Mouse (Mus musculus) right cerebral cortex, postnatal 36 days (tissue): Measurements from ENCODE around the gene Taf12.

Experiments
- DNase-seq, 2 experiments: peaks; one replicate each; pipeline ENCODE4 v3.0.0; 2022; ENCODE audit warnings: low spot score in 2 of 2, mixed read lengths in 1 of 2

Gene Taf12

DNA sequence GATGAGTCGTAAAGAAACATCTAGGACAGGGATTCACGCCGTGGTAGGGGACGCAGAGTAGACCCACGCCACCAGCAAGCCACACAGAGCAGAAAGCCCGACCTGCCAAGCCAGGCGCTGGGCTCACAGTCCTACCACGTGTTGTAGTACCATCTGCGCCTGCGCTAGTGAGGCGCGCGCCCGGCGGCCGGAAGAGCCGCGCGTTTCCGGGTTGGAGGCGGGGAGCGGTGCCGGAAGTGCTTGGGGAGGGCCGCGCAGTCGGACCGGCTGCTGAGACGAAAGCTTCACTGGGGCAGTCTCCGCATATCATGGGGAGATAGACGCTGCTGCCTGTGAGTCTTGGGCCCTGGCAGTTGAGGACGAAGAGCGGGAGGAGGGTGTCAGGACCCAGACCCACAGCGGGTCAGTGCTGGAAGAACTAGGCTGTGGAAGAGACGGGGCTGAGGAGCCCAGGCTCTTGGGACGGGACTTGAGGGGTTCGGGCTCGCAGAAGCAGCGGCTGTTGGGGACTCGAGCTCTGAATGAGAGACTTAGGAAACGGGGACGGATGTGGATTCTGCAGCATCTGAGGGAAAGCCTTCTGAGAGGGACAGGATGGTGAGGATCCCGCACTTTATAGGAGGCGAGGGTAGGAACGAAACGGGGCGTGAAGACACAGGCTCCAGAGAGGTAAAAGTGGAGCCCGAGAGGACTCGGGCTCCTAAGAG lies at the start of gene Taf12:
Gene Taf12, plus strand, starts transcription at position 220 of the 707 bp plus-strand sequence.
- DNase-seq = peak; percentile 89 to 91

DNA sequence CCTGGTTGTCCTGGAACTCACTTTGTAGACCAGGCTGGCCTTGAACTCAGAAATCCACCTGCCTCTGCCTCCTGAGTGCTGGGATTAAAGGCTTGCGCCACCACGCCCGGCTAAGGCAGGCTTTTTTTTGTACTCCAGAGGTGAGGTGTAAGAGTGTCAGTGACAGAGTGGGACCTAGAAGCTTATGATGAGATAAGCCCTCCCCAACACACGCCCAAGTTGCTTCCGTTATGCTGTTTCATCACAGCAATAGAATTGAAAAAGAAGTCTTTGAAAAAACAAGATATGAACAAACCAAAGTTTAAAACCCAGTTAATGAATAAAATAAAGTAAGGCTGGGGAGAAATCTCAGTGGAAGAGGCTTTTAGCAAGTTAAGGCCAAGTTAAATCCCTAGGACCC lies 43.8 kb upstream of the Taf12 start:
- no peak for DNase-seq

GRCm38 (mm10) chr4:132234710-132235109 lies 39.5 kb upstream of the Taf12 start:
- no peak for DNase-seq

DNA sequence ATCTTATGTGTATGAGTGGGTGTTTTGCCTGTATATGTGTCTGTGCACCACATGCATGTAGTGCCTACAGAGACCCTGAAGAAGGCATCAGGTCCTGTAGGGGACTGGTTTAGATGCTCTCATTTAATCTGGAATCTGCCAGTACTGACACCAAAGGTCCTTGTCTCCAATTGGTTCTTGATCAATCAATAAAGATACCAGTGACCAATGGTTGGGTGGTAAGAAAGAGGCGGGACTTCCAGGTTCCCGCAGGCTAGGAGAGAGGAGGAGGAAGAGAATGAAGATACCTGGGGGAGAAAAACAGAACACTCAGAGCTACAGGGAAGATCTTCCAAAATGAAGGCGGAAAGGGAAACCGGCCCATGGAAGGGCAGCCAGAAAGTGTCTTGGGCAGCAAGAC lies 35.8 kb upstream of the Taf12 start:
- DNase-seq = no peak

GRCm38 (mm10) chr4:132240367-132240766 lies 33.8 kb upstream of the Taf12 start:
- no peak for DNase-seq

DNA sequence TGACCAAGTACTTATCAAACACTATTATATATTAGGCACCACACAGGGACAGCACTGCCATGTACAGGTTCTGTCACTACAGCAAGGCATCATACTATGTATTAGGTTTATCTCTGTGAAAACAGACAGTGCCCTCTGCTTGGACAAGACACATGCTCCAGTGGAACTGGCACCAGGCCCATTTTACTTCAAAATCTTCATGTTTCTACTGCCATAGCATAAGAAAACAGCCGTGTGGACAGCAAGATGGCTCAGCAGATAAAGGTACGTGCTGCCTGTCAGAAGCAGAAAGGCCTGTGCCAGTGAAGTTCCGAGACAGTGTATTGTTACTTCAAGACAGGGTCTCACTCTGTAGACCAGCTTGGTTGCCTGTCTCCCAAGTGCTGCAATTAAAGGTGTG lies 33.0 kb upstream of the Taf12 start:
- DNase-seq = no peak

DNA sequence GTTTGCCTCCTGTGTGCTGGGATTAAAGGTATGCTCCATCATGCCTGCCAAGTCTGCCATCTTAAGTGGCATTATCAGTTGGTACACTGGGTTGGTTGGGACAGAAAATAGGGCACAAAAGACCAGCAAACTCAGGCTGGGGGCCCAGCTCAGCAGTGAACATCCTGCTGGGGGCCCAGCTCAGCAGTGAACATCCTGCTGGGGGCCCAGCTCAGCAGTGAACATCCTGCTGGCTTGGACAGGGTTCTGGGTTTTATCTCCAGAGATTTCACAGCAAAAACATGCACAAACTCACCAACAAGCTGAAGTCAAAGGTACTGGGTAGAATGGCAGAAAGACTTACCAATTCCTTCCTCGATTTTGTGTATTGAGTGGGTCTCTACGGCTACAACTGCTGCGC lies 28.5 kb upstream of the Taf12 start:
- no peak for DNase-seq

DNA sequence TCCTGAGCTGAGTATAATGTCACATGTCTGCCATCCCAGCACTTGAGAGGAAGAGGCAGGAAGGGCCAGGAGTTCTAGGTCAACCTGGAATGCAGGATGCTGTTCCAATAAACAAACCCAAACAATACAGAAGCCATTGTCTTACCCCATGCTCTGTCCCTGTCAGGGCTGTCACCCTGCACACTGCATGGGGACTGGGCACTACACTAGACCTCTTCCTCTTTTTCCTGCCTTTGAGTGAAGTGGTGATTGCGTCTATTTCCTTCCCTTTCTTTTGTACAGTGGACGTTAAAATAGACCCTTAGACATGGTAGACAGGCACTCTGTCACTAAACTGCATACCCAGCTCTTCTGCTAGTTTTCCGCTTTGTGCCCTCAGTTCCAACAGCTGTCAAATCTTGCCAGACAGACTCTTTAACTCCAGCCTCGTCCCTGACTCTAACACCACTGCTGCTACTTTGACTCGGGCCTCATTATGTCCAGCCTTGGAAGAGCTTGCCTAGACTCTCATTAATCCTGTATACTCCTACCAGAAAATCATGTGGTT lies 26.7 kb upstream of the Taf12 start:
- DNase-seq = no peak

DNA sequence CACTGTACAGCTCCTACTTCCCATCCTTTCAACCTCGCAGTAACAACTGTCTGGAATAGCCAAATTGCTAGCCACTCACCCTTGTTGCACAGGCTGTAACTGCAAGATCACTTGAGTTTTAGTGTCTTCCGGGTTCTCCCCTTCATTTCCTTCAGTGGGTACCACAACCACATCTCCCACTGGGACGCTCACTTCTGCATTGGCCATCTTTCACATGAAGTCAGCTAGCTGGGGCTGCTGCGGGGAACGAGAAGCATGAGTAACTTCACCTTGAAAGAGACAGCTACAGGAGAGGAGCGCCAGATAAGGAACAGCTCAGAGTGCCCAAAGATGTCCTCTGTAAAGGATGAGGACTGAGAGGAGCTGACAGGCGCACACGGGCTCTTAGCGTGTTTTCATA lies 22.6 kb upstream of the Taf12 start:
- DNase-seq = no peak

DNA sequence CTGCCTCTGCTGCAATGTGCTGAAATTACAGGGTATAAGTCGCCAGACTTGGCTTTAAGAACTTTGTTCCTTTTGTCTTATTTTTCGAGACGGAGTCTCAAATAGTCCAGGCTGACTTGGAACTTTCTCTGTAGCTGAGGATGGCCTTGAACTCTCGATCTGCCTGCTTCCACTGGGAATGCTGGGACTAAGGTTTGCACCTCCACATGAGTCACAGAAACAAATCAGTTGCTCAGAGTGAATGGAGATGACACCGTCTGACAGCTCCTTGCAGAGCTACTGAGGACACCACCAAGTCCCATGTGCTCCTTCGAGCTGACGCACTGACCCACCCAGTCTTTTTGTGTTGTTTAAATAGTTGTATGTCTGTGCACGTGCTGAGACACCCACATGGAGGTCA lies 21.0 kb upstream of the Taf12 start:
- DNase-seq = no peak

DNA sequence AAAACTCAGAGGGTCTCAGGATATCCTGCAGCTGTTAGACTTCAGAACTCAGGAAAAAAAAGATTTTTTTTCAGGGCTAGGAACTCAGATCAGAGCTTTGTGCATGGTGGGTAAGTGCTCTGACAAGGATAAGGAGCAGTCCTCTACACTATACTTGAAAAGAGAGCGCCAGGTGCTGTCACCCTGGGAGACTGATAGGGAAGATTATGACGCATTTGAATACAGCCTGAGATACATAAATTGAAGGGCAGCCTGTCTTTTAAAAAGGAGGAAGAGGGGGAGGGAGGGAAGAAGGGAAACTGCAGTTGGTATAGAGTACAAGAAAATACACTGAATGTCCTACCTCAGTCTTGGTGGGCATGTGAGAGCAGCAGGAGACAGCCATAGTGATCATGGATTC lies 20.6 kb upstream of the Taf12 start:
- no peak for DNase-seq

DNA sequence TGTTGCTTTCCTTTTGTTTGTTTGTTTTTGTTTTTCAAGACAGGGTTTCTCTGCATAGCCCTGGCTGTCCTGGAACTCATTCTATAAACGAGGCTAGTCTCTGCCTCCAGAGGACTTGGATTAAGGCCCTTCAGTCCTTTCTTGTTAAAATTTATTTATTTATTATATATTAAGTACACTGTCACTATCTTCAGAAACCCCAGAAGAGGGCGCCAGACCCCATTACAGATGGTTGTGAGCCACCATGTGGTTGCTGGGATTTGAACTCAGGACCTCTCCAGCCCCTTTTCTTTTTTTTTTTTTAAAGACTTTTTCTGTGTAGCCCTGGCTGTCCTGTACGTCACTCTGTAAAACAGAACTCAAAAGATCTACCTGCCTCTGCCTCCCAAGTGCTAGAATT lies 19.2 kb upstream of the Taf12 start:
- no peak for DNase-seq

- no peak for DNase-seq
Measured at GRCm38 (mm10) chr4:132256384-132256783, 17.8 kb upstream of the Taf12 start.

DNA sequence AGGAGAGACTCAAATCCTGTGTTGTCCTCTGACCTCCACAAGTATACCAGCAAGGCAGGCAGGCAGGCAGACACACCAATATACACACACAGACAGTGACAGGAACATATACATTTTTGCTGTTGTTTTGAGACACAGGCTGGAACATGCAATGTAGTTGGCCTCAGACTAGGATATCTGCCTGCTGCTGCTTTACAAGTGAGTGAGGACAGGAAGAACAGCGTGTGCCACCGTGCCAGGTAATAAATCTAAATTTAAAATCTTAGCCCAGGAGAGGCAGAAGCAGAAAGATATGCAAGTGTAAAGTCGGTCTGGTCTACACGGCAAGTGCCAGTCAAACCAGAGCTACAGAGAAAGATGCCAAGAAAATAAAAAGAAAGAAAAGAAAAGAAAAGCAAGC lies 14.9 kb upstream of the Taf12 start:
- DNase-seq = no peak

- DNase-seq = no peak
Measured at GRCm38 (mm10) chr4:132260404-132261379, 13.5 kb upstream of the Taf12 start.

GRCm38 (mm10) chr4:132261514-132262357 lies 12.4 kb upstream of the Taf12 start, which contains the start of gene Gmeb1:
Gmeb1 (minus strand) TSS chr4:132261602.
- peak; percentile 52 to 59 for DNase-seq

DNA sequence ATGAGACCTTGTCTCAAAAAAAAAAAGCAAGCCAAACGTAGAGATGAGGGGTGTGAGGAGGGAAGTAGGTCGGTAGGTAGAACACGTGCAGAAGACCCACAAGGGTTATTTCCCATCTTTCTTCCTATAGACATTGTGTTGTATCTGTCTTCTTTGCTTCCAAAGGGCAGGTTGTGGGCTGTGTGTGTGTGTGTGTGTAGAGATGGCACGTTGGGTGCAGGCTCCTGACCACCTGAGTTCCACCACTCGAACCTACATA lies 11.9 kb upstream of the Taf12 start:
- DNase-seq = no peak

- DNase-seq = no peak
Measured at GRCm38 (mm10) chr4:132263313-132263712, 10.9 kb upstream of the Taf12 start.

DNA sequence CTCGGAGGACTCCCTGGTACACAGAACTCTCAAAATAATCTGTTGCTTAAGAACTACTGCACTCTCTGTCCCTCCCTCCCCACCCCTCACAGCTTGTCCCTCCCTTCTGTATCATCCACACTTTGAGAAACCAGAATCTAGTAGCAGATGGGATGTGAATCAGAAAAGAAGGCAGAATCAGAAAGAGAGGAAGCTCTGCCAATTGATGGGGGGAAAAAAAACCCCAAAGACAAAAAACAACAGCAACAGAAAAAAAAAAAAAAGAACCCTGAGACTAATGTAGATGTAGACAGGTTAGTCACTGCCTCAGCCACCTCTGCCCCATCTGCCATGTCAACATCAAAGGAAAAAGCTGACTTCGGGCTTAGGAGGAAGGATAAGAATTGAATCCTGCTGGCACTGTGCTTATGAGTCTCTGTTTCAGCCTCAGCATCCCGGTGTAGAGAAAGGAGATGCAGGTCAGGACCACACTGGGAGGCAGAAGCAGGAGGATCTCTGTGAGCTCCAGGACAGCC lies 7.3 kb upstream of the Taf12 start:
- DNase-seq = peak in 1 of 2 experiments; percentile 5

DNA sequence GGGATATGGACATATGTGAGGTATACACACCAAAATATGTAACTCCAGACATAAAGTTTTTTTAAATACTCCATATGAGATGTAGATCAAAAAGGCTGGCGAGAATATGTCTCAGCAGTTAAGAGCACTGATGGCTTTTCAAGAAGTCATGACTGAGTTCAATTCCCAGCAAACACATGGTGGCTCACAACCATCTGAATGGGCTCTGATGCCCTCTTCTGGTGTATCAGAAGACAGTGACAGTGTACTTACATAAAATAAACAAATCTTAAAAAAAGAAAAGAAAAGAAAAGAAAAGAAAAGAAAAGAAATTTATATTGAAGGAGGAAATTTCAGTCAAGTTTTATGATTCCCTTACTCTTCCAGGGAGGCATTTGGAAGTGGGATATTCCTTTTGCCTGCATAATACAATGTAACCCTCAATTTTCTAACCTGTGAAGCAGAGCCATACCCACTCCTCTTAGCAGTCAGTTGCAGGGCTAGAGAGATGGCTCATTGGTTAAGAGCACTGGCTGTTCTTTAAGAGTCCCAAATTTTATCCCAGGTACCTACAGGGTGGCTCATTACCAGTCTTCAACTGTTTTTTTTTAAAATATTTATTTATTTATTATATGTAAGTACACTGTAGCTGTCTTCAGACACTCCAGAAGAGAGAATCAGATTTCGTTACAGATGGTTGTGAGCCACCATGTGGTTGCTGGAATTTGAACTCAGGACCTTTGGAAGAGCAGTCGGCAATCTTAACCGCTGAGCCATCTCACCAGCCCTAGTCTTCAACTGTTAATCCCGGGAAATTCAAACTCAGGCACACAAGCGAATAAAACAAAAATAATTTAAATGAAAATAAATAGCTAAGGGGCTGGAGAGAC lies 5.1 kb upstream of the Taf12 start:
- no peak for DNase-seq
